Mouse (Mus musculus) MEL (cell line): ENCODE measurements around the gene Ofd1. TPM values are rescaled to one million over a fixed set of nuclear protein-coding genes. Genes with fewer than 3 reads are reported as not detected.
A peak's percentile ranks its signal among the peaks of the same experiment; 100 is the strongest.

Source experiments
- DNase-seq: peaks from one replicate; pipeline ENCODE4 v3.0.0; 2011; ENCODE audit warnings: low read depth, low spot score
- H3K27ac ChIP-seq: 2 replicates; pipeline ENCODE4 v1.5.1; 2012; ENCODE audit warnings: low read depth, mild to moderate bottlenecking, control low read depth, low read length, moderate library complexity; ENCODE audit not compliant: control insufficient read depth
- H3K27me3 ChIP-seq, 2 experiments: fragments of 150-350 bp in 1 of 2; sonication (generic) in 1 of 2; 2 replicates each; pipeline ENCODE4 v1.6.1; 2012; ENCODE audit warnings: low read length in 2 of 2, mild to moderate bottlenecking in 2 of 2, improper control_type of control experiment in 1 of 2, moderate library complexity in 1 of 2; ENCODE audit not compliant: insufficient read depth in 2 of 2, control insufficient read depth in 1 of 2
- H3K36me3 ChIP-seq, 2 experiments: 2 replicates each; pipeline ENCODE4 v1.6.1; 2012 to 2014; ENCODE audit warnings: low read length in 2 of 2, improper control_type of control experiment in 1 of 2, inconsistent platforms in 1 of 2, mild to moderate bottlenecking in 1 of 2; ENCODE audit not compliant: insufficient read depth in 2 of 2, control insufficient read depth in 1 of 2
- H3K4me1 ChIP-seq, 2 experiments: fragments of 150-350 bp in 1 of 2; sonication (generic) in 1 of 2; 2 replicates each; pipeline ENCODE4 v1.6.1; 2012; ENCODE audit warnings: low read length in 2 of 2, improper control_type of control experiment in 1 of 2, mild to moderate bottlenecking in 1 of 2; ENCODE audit not compliant: insufficient read depth in 2 of 2, control insufficient read depth in 1 of 2
- H3K4me3 ChIP-seq, 2 experiments: fragments of 150-350 bp in 1 of 2; sonication (generic) in 1 of 2; 2 replicates each; pipeline ENCODE4 v1.5.1; 2012; ENCODE audit warnings: low read depth in 2 of 2, low read length in 2 of 2, mild to moderate bottlenecking in 2 of 2, moderate library complexity in 2 of 2, control low read depth in 1 of 2, improper control_type of control experiment in 1 of 2; ENCODE audit not compliant: control insufficient read depth in 1 of 2, insufficient read depth in 1 of 2
- H3K79me2 ChIP-seq: 2 replicates; pipeline ENCODE4 v1.6.1; 2012; ENCODE audit warnings: mild to moderate bottlenecking, low read length, moderate library complexity; ENCODE audit not compliant: control insufficient read depth, poor library complexity, insufficient read depth
- H3K9ac ChIP-seq: 2 replicates; pipeline ENCODE4 v1.6.1; 2012; ENCODE audit warnings: low read depth, mild to moderate bottlenecking, control low read depth, low read length, moderate library complexity; ENCODE audit not compliant: control insufficient read depth, poor library complexity, severe bottlenecking
- H3K9me3 ChIP-seq: fragments of 150-350 bp; sonication (generic); replicated peaks from 2 replicates; pipeline ENCODE4 v1.6.1; 2012; ENCODE audit warnings: mild to moderate bottlenecking, low read length, improper control_type of control experiment, moderate library complexity; ENCODE audit not compliant: insufficient read depth
- BHLHE40 ChIP-seq: IDR thresholded peaks from 2 replicates; pipeline ENCODE4 v1.6.1; 2012; ENCODE audit warnings: low read depth, mild to moderate bottlenecking, inconsistent platforms, low read length, improper control_type of control experiment, borderline replicate concordance
- CHD1 ChIP-seq: IDR thresholded peaks from 2 replicates; pipeline ENCODE4 v1.6.1; 2012; ENCODE audit warnings: low read depth, mild to moderate bottlenecking, inconsistent platforms, low read length, improper control_type of control experiment
- CTCF ChIP-seq, 3 experiments: IDR thresholded peaks in 2 of 3; conservative IDR thresholded peaks in 1 of 3; 2 replicates each; pipeline ENCODE4 v1.5.1; 2011 to 2012; ENCODE audit warnings: low read length in 3 of 3, low read depth in 2 of 3, mild to moderate bottlenecking in 2 of 3, improper control_type of control experiment in 1 of 3, inconsistent platforms in 1 of 3, mixed read lengths in 1 of 3, moderate library complexity in 1 of 3; ENCODE audit not compliant: control insufficient read depth in 1 of 3, insufficient read depth in 1 of 3, poor library complexity in 1 of 3, severe bottlenecking in 1 of 3
- E2F4 ChIP-seq: IDR thresholded peaks from 2 replicates; pipeline ENCODE4 v1.6.1; 2011; ENCODE audit warnings: low read depth, low read length, improper control_type of control experiment, borderline replicate concordance
- ETS1 ChIP-seq: IDR thresholded peaks from 2 replicates; pipeline ENCODE4 v1.6.1; 2012; ENCODE audit warnings: low read depth, mild to moderate bottlenecking, inconsistent platforms, low read length, improper control_type of control experiment, moderate library complexity
- GABPA ChIP-seq: IDR thresholded peaks from 2 replicates; pipeline ENCODE4 v1.6.1; 2012; ENCODE audit warnings: low read depth, mild to moderate bottlenecking, inconsistent platforms, low read length, improper control_type of control experiment, moderate library complexity
- GATA1 ChIP-seq: IDR thresholded peaks from 2 replicates; pipeline ENCODE4 v1.6.1; 2011; ENCODE audit warnings: low read depth, low read length, improper control_type of control experiment
- HCFC1 ChIP-seq: IDR thresholded peaks from 2 replicates; pipeline ENCODE4 v1.6.1; 2012; ENCODE audit warnings: low read depth, mild to moderate bottlenecking, inconsistent platforms, low read length, improper control_type of control experiment, moderate library complexity
- KAT2A ChIP-seq: conservative IDR thresholded peaks from 2 replicates; pipeline ENCODE4 v1.6.1; 2012; ENCODE audit warnings: low read depth, low read length, improper control_type of control experiment, inconsistent platforms
- MXI1 ChIP-seq: IDR thresholded peaks from 2 replicates; pipeline ENCODE4 v1.6.1; 2011; ENCODE audit warnings: mild to moderate bottlenecking, low read depth, low read length, improper control_type of control experiment
- MYB ChIP-seq: IDR thresholded peaks from 2 replicates; pipeline ENCODE4 v1.6.1; 2011; ENCODE audit warnings: mild to moderate bottlenecking, low read depth, low read length, improper control_type of control experiment
- MYC ChIP-seq: IDR thresholded peaks from 2 replicates; pipeline ENCODE4 v1.6.1; 2011; ENCODE audit warnings: low read depth, mild to moderate bottlenecking, low read length, improper control_type of control experiment, moderate library complexity
- POLR2A ChIP-seq, 2 experiments: IDR thresholded peaks; 2 replicates each; pipeline ENCODE4 v1.6.1; 2011 to 2012; ENCODE audit warnings: low read length in 2 of 2, mild to moderate bottlenecking in 2 of 2, control low read depth in 1 of 2, improper control_type of control experiment in 1 of 2, low read depth in 1 of 2, moderate library complexity in 1 of 2; ENCODE audit not compliant: control insufficient read depth in 1 of 2, insufficient read depth in 1 of 2, poor library complexity in 1 of 2
- POLR2AphosphoS2 ChIP-seq: IDR thresholded peaks from 2 replicates; pipeline ENCODE4 v1.6.1; 2011; ENCODE audit warnings: low read length, improper control_type of control experiment
- POLR2AphosphoS5 ChIP-seq: IDR thresholded peaks from 2 replicates; pipeline ENCODE4 v1.6.1; 2012; ENCODE audit warnings: low read depth, borderline replicate concordance, mild to moderate bottlenecking, inconsistent platforms, low read length, moderate library complexity, mixed read lengths
- RAD21 ChIP-seq: IDR thresholded peaks from 2 replicates; pipeline ENCODE4 v1.6.1; 2011; ENCODE audit warnings: mild to moderate bottlenecking, low read depth, low read length, improper control_type of control experiment
- SIN3A ChIP-seq: IDR thresholded peaks from 2 replicates; pipeline ENCODE4 v1.6.1; 2012; ENCODE audit warnings: low read length, improper control_type of control experiment, inconsistent platforms
- SMC3 ChIP-seq: IDR thresholded peaks from 2 replicates; pipeline ENCODE4 v1.6.1; 2011; ENCODE audit warnings: low read depth, low read length, improper control_type of control experiment
- USF1 ChIP-seq: IDR thresholded peaks from 2 replicates; pipeline ENCODE4 v1.6.1; 2014; ENCODE audit warnings: low read depth, mild to moderate bottlenecking, inconsistent platforms, low read length, improper control_type of control experiment, moderate library complexity
- ZC3H11A ChIP-seq: IDR thresholded peaks from 2 replicates; pipeline ENCODE4 v1.6.1; 2012; ENCODE audit warnings: low read depth, mild to moderate bottlenecking, inconsistent platforms, low read length, improper control_type of control experiment
- ZKSCAN1 ChIP-seq: IDR thresholded peaks from 2 replicates; pipeline ENCODE4 v1.6.1; 2012; ENCODE audit warnings: low read depth, mild to moderate bottlenecking, inconsistent platforms, low read length, improper control_type of control experiment, moderate library complexity
- ZMIZ1 ChIP-seq: IDR thresholded peaks from 2 replicates; pipeline ENCODE4 v1.6.1; 2012; ENCODE audit warnings: low read depth, mild to moderate bottlenecking, inconsistent platforms, low read length, improper control_type of control experiment, moderate library complexity
- ZNF384 ChIP-seq: IDR thresholded peaks from 2 replicates; pipeline ENCODE4 v1.6.1; 2012; ENCODE audit warnings: low read depth, mild to moderate bottlenecking, inconsistent platforms, low read length, improper control_type of control experiment
- polyA plus RNA-seq, 2 experiments: library from polyadenylated mRNA; stranded (reverse) in 1 of 2; unstranded in 1 of 2; fragments of >175 nt in 1 of 2; fragments of >200 nt in 1 of 2; gene quantifications; 2 replicates each; pipeline versions ENCODE4 v1.2.1 to v1.2.4; 2012; ENCODE audit warnings: low replicate concordance in 2 of 2, low read depth in 1 of 2; ENCODE audit not compliant: insufficient read length in 2 of 2, insufficient read depth in 1 of 2, missing spikeins in 1 of 2
- total RNA-seq: library from RNA; depleted of rRNA; stranded (reverse); fragments of 300-350 nt; gene quantifications from 2 replicates; pipeline ENCODE4 v1.2.3, GENCODE M21; 2012

Gene Ofd1
- total and polyA plus RNA-seq, 3 experiments: 39.1 to 65.0 (median 43.8) TPM

GRCm38 (mm10) chrX:166454331-166454730 lies 13.8 kb upstream of the Ofd1 start:
- no peaks in the 10 kb centered on the region for H3K27me3 ChIP-seq
- no peak overlapping the region for H3K27ac ChIP-seq
- no peaks in the 10 kb centered on the region for H3K79me2 ChIP-seq
- peaks cover 0 to 9% of the 10 kb centered on the region in 2 experiments; a peak in 2 of 4 replicates for H3K36me3 ChIP-seq
- peak; percentile 56 for DNase-seq
- no peak overlapping the region for H3K4me3 ChIP-seq
- H3K4me1 ChIP-seq: no peaks in the 10 kb centered on the region
- no peak overlapping the region for H3K9ac ChIP-seq
- H3K9me3 ChIP-seq: no peaks in the 10 kb centered on the region
- peak; percentile 35; the same call in 1 of the 2 replicates for TF ChIP-seq ZNF384
- no peak for TF ChIP-seq ZC3H11A
- no peak for TF ChIP-seq CHD1
- peak in 2 of 3 experiments; percentile 35 to 51; a peak in 3 of 6 replicates for TF ChIP-seq CTCF (IDR thresholded peaks at IDR 0.05 in 2 of 3, conservative IDR thresholded peaks at IDR 0.05 in 1 of 3; ENCODE audit: control insufficient read depth in 1 of 3, insufficient read depth in 1 of 3, low read depth in 2 of 3, low read length in 3 of 3, poor library complexity in 1 of 3, severe bottlenecking in 1 of 3)
- no peak for TF ChIP-seq HCFC1
- no peak for TF ChIP-seq MXI1
- TF ChIP-seq E2F4: no peak
- TF ChIP-seq POLR2A (IDR thresholded peaks at IDR 0.05; ENCODE audit: control insufficient read depth in 1 of 2, insufficient read depth in 1 of 2, low read depth in 1 of 2, low read length in 2 of 2, poor library complexity in 1 of 2): peak in 1 of 2 experiments; percentile 43; a peak in 2 of 4 replicates
- TF ChIP-seq RAD21: peak; percentile 34
- peak; percentile 46 for TF ChIP-seq SMC3
- peak; percentile 80 for TF ChIP-seq MYC
- 0 out of 2 replicates have a peak, but pooled peaks have one; percentile 22 for TF ChIP-seq USF1
- no peak for TF ChIP-seq ZMIZ1
- TF ChIP-seq ETS1: no peak

GRCm38 (mm10) chrX:166453532-166453931 lies 13.0 kb upstream of the Ofd1 start:
- Histone ChIP-seq H3K27ac (no peak overlapping the region), H3K27me3 (no peaks in the 10 kb centered on the region), H3K9ac (no peak overlapping the region), H3K79me2 (no peaks in the 10 kb centered on the region), H3K4me1 (no peaks in the 10 kb centered on the region), H3K36me3 (peaks cover 0 to 4% of the 10 kb centered on the region in 2 experiments; a peak in 2 of 4 replicates), H3K9me3 (no peaks in the 10 kb centered on the region), H3K4me3 (no peak overlapping the region)
- DNase-seq: no peak
- TF ChIP-seq ZKSCAN1 (no peak), MYC (no peak), GABPA (no peak), MYB (no peak), ZNF384 (no peak), BHLHE40 (no peak), POLR2AphosphoS5 (no peak), GATA1 (no peak), CTCF (IDR thresholded peaks at IDR 0.05 in 2 of 3, conservative IDR thresholded peaks at IDR 0.05 in 1 of 3; ENCODE audit: control insufficient read depth in 1 of 3, insufficient read depth in 1 of 3, low read depth in 2 of 3, low read length in 3 of 3, poor library complexity in 1 of 3, severe bottlenecking in 1 of 3) (no peak), POLR2AphosphoS2 (no peak; the same call in 1 of the 2 replicates), POLR2A (IDR thresholded peaks at IDR 0.05; ENCODE audit: control insufficient read depth in 1 of 2, insufficient read depth in 1 of 2, low read depth in 1 of 2, low read length in 2 of 2, poor library complexity in 1 of 2) (no peak), KAT2A (no peak), SIN3A (no peak), ZMIZ1 (no peak)
